Mouse (Mus musculus): ENCODE results near the gene Stat4.

DNA sequence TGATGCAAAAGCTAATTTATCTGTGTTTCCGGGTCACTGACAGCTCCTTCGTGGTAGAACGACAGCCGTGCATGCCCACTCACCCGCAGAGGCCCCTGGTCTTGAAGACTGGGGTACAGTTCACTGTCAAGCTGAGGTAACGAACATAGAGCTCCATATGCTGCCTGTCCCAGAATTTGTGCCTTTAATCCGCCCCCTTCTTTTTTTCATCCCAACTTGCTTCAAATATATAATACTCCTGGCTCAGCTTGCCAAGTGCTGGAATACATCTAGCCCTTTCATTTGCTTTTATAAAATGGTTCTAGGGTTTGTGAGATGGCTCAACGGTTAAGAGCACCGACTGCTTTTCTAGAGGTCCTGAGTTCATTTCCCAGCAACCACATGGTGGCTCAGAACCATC is 153.6 kb downstream of the Stat4 start:
- TF ChIP-seq POLR2A (IDR thresholded peaks at IDR 0.05; ENCODE audit: low read depth, low read length): no peak
- TF ChIP-seq CTCF (IDR thresholded peaks at IDR 0.05; ENCODE audit: extremely low read depth, insufficient read length, insufficient replicate concordance, low read depth, low read length): no peak

Measured in small intestine, adult 2 months (tissue).